Mouse (Mus musculus): ENCODE results near the gene Olfr262. TPM values are rescaled to one million over a fixed set of nuclear protein-coding genes. Genes with fewer than 3 reads are reported as not detected.
"Not testable (repeated sequence)": the region's sequence is repeated elsewhere in the genome, so short reads cannot be mapped to it uniquely, and the experiment has no call there.

The Olfr262 gene
- polyA plus RNA-seq (2015; fragmentation: Nextera tagmentation; extraction: Ambion mirVana) = not detected in 2 replicates

- no peak within 1 kb of the TSS for H3K9ac ChIP-seq (ENCODE audit: low read depth, low read length)
- H3K36me3 ChIP-seq (ENCODE audit: control insufficient read depth, insufficient read depth) = no peaks in the 10 kb centered on the region
- no peaks in the 10 kb centered on the region for H3K4me1 ChIP-seq (ENCODE audit: control insufficient read depth, low read depth, low read length)
- H3K27me3 ChIP-seq (ENCODE audit: control insufficient read depth, insufficient read depth, low read depth, low read length) = no peaks in the 10 kb centered on the region
- no peaks in the 10 kb centered on the region for H3K9me3 ChIP-seq (replicated peaks; ENCODE audit: control insufficient read depth, low read length)
- no peak within 1 kb of the TSS for H3K4me2 ChIP-seq (ENCODE audit: low read depth, low read length)
- ATAC-seq (ENCODE audit: low read depth) = no peak
- no peak within 1 kb of the TSS for H3K27ac ChIP-seq (ENCODE audit: low read length)
- 37% methylated on average over 1 of the region's 1 CpGs for WGBS (ENCODE audit: insufficient replicate concordance)
- H3K4me3 ChIP-seq (ENCODE audit: low read depth, low read length) = no peak within 1 kb of the TSS
These were observed at the start of gene Olfr262 for GRCm38 (mm10) chr19:12241559-12241958. Gene Olfr262 (minus strand): TSS chr19:12241659.

GRCm38 (mm10) chr19:12279554-12279953 is 38.1 kb upstream of the Olfr262 start, which contains the start of gene Olfr1434:
Gene Olfr1434 (plus strand): TSS chr19:12279854.
- H3K9ac ChIP-seq (ENCODE audit: low read depth, low read length) = no peak within 1 kb of the TSS
- no peak for ATAC-seq (ENCODE audit: low read depth)
- H3K4me3 ChIP-seq (ENCODE audit: low read depth, low read length) = no peak within 1 kb of the TSS
- WGBS (ENCODE audit: insufficient replicate concordance) = 38% methylated on average over 2 of the region's 2 CpGs
- H3K4me2 ChIP-seq (ENCODE audit: low read depth, low read length) = no peak within 1 kb of the TSS
- H3K27ac ChIP-seq (ENCODE audit: low read length) = no peak within 1 kb of the TSS
- no peaks in the 10 kb centered on the region for H3K36me3 ChIP-seq (ENCODE audit: control insufficient read depth, insufficient read depth)
- no peaks in the 10 kb centered on the region for H3K9me3 ChIP-seq (replicated peaks; ENCODE audit: control insufficient read depth, low read length)
- H3K27me3 ChIP-seq (ENCODE audit: control insufficient read depth, insufficient read depth, low read depth, low read length) = no peaks in the 10 kb centered on the region
- H3K4me1 ChIP-seq (ENCODE audit: control insufficient read depth, low read depth, low read length) = no peaks in the 10 kb centered on the region

- no peak within 1 kb of the TSS for H3K4me2 ChIP-seq (ENCODE audit: low read depth, low read length)
- 32% methylated on average over 1 of the region's 1 CpGs for WGBS (ENCODE audit: insufficient replicate concordance)
- H3K27me3 ChIP-seq (ENCODE audit: control insufficient read depth, insufficient read depth, low read depth, low read length) = no peaks in the 10 kb centered on the region
- no peak within 1 kb of the TSS for H3K4me3 ChIP-seq (ENCODE audit: low read depth, low read length)
- H3K9me3 ChIP-seq (replicated peaks; ENCODE audit: control insufficient read depth, low read length) = no peaks in the 10 kb centered on the region
- H3K4me1 ChIP-seq (ENCODE audit: control insufficient read depth, low read depth, low read length) = no peaks in the 10 kb centered on the region
- H3K27ac ChIP-seq (ENCODE audit: low read length) = no peak within 1 kb of the TSS
- H3K36me3 ChIP-seq (ENCODE audit: control insufficient read depth, insufficient read depth) = no peaks in the 10 kb centered on the region
- no peak for ATAC-seq (ENCODE audit: low read depth)
- no peak within 1 kb of the TSS for H3K9ac ChIP-seq (ENCODE audit: low read depth, low read length)
These were observed 19.3 kb upstream of the Olfr262 start, which contains the start of gene Olfr235 for GRCm38 (mm10) chr19:12260732-12261131. Gene Olfr235 (plus strand): TSS chr19:12261032.

DNA sequence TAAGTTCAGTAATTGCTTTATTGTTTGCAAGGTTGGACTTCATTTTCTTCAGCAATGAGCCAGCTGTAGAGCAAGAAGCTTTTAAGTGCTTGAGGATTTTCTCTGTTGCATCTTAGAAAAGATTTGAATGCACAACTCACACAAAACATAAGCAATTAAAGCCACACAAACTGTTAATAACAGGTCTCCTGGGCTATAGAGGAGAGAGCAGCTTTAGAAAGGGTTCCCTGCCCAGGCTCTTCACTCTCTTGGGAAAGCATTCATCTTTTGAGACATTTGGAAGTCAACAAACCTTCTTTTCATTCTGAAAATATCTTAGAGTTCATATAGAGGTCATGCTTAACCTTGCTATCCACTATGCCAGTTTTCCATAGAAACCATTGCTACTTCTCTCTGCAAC is 9.0 kb downstream of the Olfr262 start, which contains the start of gene Olfr1432:
TSS of gene Olfr1432 (minus strand) at position 101 of the 400 bp plus-strand sequence.
- ATAC-seq (ENCODE audit: low read depth); H3K27me3 ChIP-seq (ENCODE audit: control insufficient read depth, insufficient read depth, low read depth, low read length); H3K4me2 ChIP-seq (ENCODE audit: low read depth, low read length); H3K9ac ChIP-seq (ENCODE audit: low read depth, low read length); H3K27ac ChIP-seq (ENCODE audit: low read length); H3K9me3 ChIP-seq (replicated peaks; ENCODE audit: control insufficient read depth, low read length); H3K4me1 ChIP-seq (ENCODE audit: control insufficient read depth, low read depth, low read length); H3K36me3 ChIP-seq (ENCODE audit: control insufficient read depth, insufficient read depth); H3K4me3 ChIP-seq (ENCODE audit: low read depth, low read length): not testable (repeated sequence)

GRCm38 (mm10) chr19:12200334-12200733 is 41.1 kb downstream of the Olfr262 start, which contains the start of gene Olfr1431:
Gene Olfr1431 (plus strand): TSS chr19:12200634.
- Histone ChIP-seq H3K36me3 (ENCODE audit: control insufficient read depth, insufficient read depth) (no peaks in the 10 kb centered on the region), H3K27ac (ENCODE audit: low read length) (no peak within 1 kb of the TSS), H3K4me3 (ENCODE audit: low read depth, low read length) (no peak within 1 kb of the TSS), H3K4me2 (ENCODE audit: low read depth, low read length) (no peak within 1 kb of the TSS), H3K27me3 (ENCODE audit: control insufficient read depth, insufficient read depth, low read depth, low read length) (no peaks in the 10 kb centered on the region), H3K9me3 (replicated peaks; ENCODE audit: control insufficient read depth, low read length) (no peaks in the 10 kb centered on the region), H3K4me1 (ENCODE audit: control insufficient read depth, low read depth, low read length) (no peaks in the 10 kb centered on the region), H3K9ac (ENCODE audit: low read depth, low read length) (no peak within 1 kb of the TSS)
- ATAC-seq (ENCODE audit: low read depth) = no peak
- 50% methylated on average over 1 of the region's 1 CpGs for WGBS (ENCODE audit: insufficient replicate concordance)

- not testable (repeated sequence) for H3K4me2 ChIP-seq (ENCODE audit: low read depth, low read length); ATAC-seq (ENCODE audit: low read depth); H3K9ac ChIP-seq (ENCODE audit: low read depth, low read length); H3K9me3 ChIP-seq (replicated peaks; ENCODE audit: control insufficient read depth, low read length); H3K4me1 ChIP-seq (ENCODE audit: control insufficient read depth, low read depth, low read length); H3K36me3 ChIP-seq (ENCODE audit: control insufficient read depth, insufficient read depth); H3K27me3 ChIP-seq (ENCODE audit: control insufficient read depth, insufficient read depth, low read depth, low read length); H3K27ac ChIP-seq (ENCODE audit: low read length); H3K4me3 ChIP-seq (ENCODE audit: low read depth, low read length)
- 63% methylated on average over 4 of the region's 4 CpGs for WGBS (ENCODE audit: insufficient replicate concordance)
These were observed 42.4 kb downstream of the Olfr262 start for GRCm38 (mm10) chr19:12199076-12199475.

Other genes starting within 250 kb of the Olfr262 start
- 0.01 TPM in 1 of 2 replicates, not detected in the other for gene Olfr1423, start 200.3 kb downstream of the Olfr262 start, polyA plus RNA-seq (2015; fragmentation: Nextera tagmentation; extraction: Ambion mirVana)
- not detected in 2 replicates for gene Olfr1424, start 179.0 kb downstream of the Olfr262 start, polyA plus RNA-seq (2015; fragmentation: Nextera tagmentation; extraction: Ambion mirVana)
- gene Olfr1425, start 163.9 kb downstream of the Olfr262 start, polyA plus RNA-seq (2015; fragmentation: Nextera tagmentation; extraction: Ambion mirVana) = not detected in 2 replicates
- not detected in 2 replicates for gene Olfr1426, start 149.6 kb downstream of the Olfr262 start, polyA plus RNA-seq (2015; fragmentation: Nextera tagmentation; extraction: Ambion mirVana)
- gene Olfr1427, start 138.3 kb downstream of the Olfr262 start, polyA plus RNA-seq (2015; fragmentation: Nextera tagmentation; extraction: Ambion mirVana) = not detected in 2 replicates
- not detected in 2 replicates for gene Olfr1428, start 125.8 kb downstream of the Olfr262 start, polyA plus RNA-seq (2015; fragmentation: Nextera tagmentation; extraction: Ambion mirVana)
- not detected in 2 replicates for gene Olfr76, start 118.5 kb downstream of the Olfr262 start, polyA plus RNA-seq (2015; fragmentation: Nextera tagmentation; extraction: Ambion mirVana)
- gene Olfr1555-ps1, start 71.5 kb downstream of the Olfr262 start, polyA plus RNA-seq (2015; fragmentation: Nextera tagmentation; extraction: Ambion mirVana) = not detected in 2 replicates
- gene Olfr1431, start 41.0 kb downstream of the Olfr262 start, polyA plus RNA-seq (2015; fragmentation: Nextera tagmentation; extraction: Ambion mirVana) = not detected in 2 replicates
- gene Olfr1432, start 9.1 kb downstream of the Olfr262 start, polyA plus RNA-seq (2015; fragmentation: Nextera tagmentation; extraction: Ambion mirVana) = not detected in 2 replicates
- not detected in 2 replicates for gene Olfr235, start 19.4 kb upstream of the Olfr262 start, polyA plus RNA-seq (2015; fragmentation: Nextera tagmentation; extraction: Ambion mirVana)
- gene Olfr1434, start 38.2 kb upstream of the Olfr262 start, polyA plus RNA-seq (2015; fragmentation: Nextera tagmentation; extraction: Ambion mirVana) = not detected in 2 replicates
- gene Olfr1436, start 57.5 kb upstream of the Olfr262 start, polyA plus RNA-seq (2015; fragmentation: Nextera tagmentation; extraction: Ambion mirVana) = not detected in 2 replicates
- gene Olfr1437, start 83.4 kb upstream of the Olfr262 start, polyA plus RNA-seq (2015; fragmentation: Nextera tagmentation; extraction: Ambion mirVana) = not detected in 2 replicates
- gene Olfr1438-ps1, start 94.3 kb upstream of the Olfr262 start, polyA plus RNA-seq (2015; fragmentation: Nextera tagmentation; extraction: Ambion mirVana) = not detected in 2 replicates
- not detected in 2 replicates for gene Olfr1440, start 145.6 kb upstream of the Olfr262 start, polyA plus RNA-seq (2015; fragmentation: Nextera tagmentation; extraction: Ambion mirVana)
- gene Olfr1441, start 175.8 kb upstream of the Olfr262 start, polyA plus RNA-seq (2015; fragmentation: Nextera tagmentation; extraction: Ambion mirVana) = not detected in 2 replicates
- not detected in 2 replicates for gene Pfpl, start 186.2 kb upstream of the Olfr262 start, polyA plus RNA-seq (2015; fragmentation: Nextera tagmentation; extraction: Ambion mirVana)
- 2.3 and 2.5 TPM in 2 replicates for gene Mpeg1, start 219.1 kb upstream of the Olfr262 start, polyA plus RNA-seq (2015; fragmentation: Nextera tagmentation; extraction: Ambion mirVana)